Mouse (Mus musculus) forelimb bud, embryonic 11.5 days (tissue): ENCODE measurements around the gene Olfr10.

ENCODE experiments used
- DNase-seq: peaks from one replicate; pipeline ENCODE4 v3.0.0-alpha.2; 2012; ENCODE audit warnings: low read depth, low spot score

Olfr10 gene

DNA sequence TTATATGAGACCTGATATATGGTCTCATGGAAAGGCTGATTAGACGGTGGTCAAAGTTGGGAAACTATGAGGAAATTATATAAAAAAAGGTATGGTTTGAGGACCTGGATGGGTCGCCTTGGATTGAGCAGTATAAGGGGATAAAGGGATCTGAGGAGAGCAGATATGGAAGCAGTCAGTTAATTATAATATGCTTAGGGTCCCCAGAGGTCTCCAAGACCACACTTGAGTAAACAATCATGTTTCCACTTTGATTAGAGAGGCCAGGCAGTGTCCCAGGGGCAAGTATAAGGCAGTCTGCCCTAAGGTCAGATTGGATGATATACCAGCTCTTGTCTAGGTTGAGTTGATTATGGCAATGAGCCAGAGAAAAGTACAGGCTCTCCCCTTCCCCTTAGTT lies 17.9 kb downstream of the Olfr10 start, which contains the start of gene Olfr1391:
Gene Olfr1391 (plus strand): TSS at position 301 of the 400 bp plus-strand sequence.
- DNase-seq, result no peak

DNA sequence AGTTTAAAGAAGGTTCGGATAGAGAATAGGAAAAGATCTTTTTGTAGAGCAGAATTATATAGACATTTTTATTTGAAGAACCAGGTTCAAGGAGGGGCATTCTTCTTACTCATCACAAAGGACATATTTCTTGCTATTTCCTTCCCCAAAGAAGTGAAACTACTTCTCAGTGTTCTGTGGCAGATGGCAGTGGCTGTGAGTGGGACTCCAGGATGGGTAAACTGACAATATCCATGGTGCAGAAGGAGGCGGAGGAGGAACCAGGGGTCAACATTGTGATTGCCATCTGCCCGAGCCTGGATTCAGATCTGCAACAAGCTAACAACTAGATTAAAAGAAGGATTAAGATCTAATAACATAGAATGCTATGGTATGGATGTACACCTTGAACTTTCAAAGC lies 22.2 kb downstream of the Olfr10 start:
- no peak for DNase-seq

DNA sequence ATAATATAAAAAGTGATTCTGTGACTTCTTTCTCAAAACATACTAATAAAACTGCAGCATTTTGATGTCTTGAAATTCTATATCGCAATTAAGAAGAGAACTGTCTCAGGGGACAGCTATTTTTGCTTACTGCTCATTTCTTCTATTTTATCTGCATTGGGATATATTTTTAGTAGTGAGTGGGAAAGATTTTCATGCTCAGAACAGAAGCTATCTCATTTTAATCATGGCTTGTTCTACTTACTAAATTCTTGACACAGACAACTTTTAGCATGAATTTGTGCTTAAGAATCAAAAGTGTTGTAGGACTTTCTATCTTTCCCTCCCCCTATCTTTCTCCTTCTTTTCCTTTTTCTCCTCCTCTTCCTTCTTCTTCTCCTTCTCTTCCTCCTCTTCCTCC lies 25.1 kb downstream of the Olfr10 start:
- DNase-seq, result no peak

DNA sequence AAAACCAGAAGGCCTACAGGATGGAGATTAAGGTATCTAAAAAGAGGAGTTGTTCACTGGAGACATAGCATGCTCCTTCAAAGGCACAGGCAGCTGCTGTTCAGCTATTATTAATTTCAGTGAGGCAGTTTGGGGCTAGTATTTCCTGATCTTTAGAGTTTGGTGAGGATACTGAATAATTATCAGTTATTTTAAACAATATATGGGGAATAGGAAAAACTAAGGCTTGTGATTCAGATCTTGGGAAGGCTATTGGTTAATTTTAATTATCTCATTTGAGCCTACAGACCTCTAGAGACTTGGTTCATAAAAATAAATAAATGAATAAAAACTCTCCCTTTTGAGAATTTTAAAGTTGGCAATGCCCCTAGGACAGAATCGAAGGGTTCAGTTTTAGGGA lies 30.3 kb downstream of the Olfr10 start, which contains the start of gene Olfr1390:
Gene Olfr1390 (plus strand): TSS at position 301 of the 400 bp plus-strand sequence.
- DNase-seq, result no peak

DNA sequence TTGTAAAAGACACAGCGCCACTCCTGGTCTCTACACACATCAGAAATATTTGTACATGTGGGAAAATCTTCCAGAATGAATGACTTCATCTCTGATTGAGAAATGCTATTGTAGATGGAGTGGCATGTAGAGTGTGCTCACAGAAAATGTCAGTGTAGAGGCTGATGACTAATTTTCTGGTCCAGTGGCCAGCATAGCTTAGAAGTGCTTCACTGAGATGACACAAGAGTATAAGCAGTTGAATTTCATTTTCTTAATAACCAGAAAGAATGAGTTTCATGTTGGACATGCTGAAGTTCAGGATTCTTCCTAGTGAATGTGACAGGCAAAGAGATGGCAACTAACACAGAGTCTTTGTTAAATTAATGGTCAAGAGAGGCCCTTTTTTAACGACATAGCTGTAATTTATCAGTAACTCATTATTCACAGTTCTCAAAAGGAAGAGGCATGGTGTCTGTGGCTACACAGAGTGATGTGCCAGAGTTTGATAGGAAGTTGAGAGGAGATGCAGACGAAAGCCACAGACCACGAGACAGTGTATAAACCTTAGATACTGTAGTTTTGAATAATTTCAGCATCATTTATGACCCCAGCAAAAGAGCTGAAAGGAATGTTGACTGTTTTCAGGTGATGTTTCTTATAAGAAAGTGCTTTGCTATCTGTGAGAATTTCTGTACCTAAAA lies 32.8 kb downstream of the Olfr10 start:
- no peak for DNase-seq
